ENCODE assay signal across 9 mouse cellular contexts in the genomic region with DNA sequence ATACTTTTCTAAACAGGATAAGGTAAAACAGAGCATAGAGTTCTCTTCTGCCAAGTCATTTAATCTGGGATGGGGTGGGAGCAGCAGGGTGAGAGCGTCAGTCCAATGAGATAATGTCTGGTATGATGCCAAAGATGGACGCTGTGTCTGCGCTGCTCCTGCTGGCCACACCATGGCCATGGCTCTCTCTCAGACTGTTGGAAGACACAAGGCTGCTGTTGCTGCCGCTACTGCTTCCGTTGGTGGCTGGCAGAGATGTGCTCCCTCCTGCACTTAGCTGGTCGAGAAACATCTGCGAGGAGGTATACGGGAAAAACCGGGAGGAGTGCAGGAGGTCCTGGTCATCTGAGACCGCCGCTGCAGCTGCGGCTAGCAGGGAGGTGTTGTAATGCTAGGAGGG. TPM values are rescaled to one million over a fixed set of nuclear protein-coding genes. Genes with fewer than 3 reads are reported as not detected.
DNase-seq lines count a peak whose midpoint lies in the region; ATAC-seq and TF ChIP-seq lines count a peak whose summit lies in the region.
"Had no signal": no experiment of that assay in that cellular context is flagged by ENCODE, and none has a peak within 500 bp of the region (broad histone marks: within the 10 kb centered on the region; RNA-seq: fewer than 3 reads in every experiment).

No protein-coding gene starts in this region.

- ATAC-seq in kidney, postnatal 0 days (replicated peaks; ENCODE audit: low FRiP score, low read depth) = 0 out of 2 replicates have a peak, but pooled peaks have one; percentile 7
- ATAC-seq in forebrain, embryonic 13.5 days = no peak
- no peak for ATAC-seq in intestine, embryonic 15.5 days

- H3K36me3 ChIP-seq in kidney, postnatal 0 days (ENCODE audit: insufficient read depth, low read length) = peaks cover 34% of the 10 kb centered on the region
- H3K36me3 ChIP-seq in forebrain, embryonic 13.5 days (ENCODE audit: poor library complexity, severe bottlenecking) = peaks cover 56% of the 10 kb centered on the region
- peaks cover 18% of the 10 kb centered on the region for H3K36me3 ChIP-seq in intestine, embryonic 15.5 days

- 0 out of 2 replicates have a peak, but pooled peaks have one; percentile 6 for TF ChIP-seq CTCF in kidney, postnatal 0 days (IDR thresholded peaks at IDR 0.05; ENCODE audit: low read depth)
- no peak for TF ChIP-seq CTCF in cerebellum, adult 2 months (IDR thresholded peaks at IDR 0.05; ENCODE audit: borderline replicate concordance, insufficient read depth, low read depth, low read length)

- no peak overlapping the region for H3K27ac ChIP-seq in kidney, postnatal 0 days
- H3K27ac ChIP-seq in cerebellum, adult 2 months (ENCODE audit: insufficient read depth, low read length) = no peak overlapping the region
- H3K27ac ChIP-seq in forebrain, embryonic 13.5 days = no peak overlapping the region
- no peak overlapping the region for H3K27ac ChIP-seq in intestine, embryonic 15.5 days
- H3K27ac ChIP-seq: limb, embryonic 13.5 days had no signal

- H3K9me3 ChIP-seq in kidney, postnatal 0 days (replicated peaks; ENCODE audit: low read length) = no peaks in the 10 kb centered on the region
- no peaks in the 10 kb centered on the region for H3K9me3 ChIP-seq in forebrain, embryonic 13.5 days (replicated peaks)
- no peaks in the 10 kb centered on the region for H3K9me3 ChIP-seq in intestine, embryonic 15.5 days
- H3K9me3 ChIP-seq: limb, embryonic 13.5 days had no signal

- no peak for TF ChIP-seq POLR2A in cerebellum, adult 2 months (IDR thresholded peaks at IDR 0.05; ENCODE audit: borderline replicate concordance, insufficient read depth, low read length)

- no peaks in the 10 kb centered on the region for H3K4me1 ChIP-seq in kidney, postnatal 0 days (replicated peaks; ENCODE audit: insufficient read depth, low read length)
- no peaks in the 10 kb centered on the region; the same call in 1 of the 2 replicates for H3K4me1 ChIP-seq in cerebellum, adult 2 months (ENCODE audit: control insufficient read depth, insufficient read depth, low read length)
- no peaks in the 10 kb centered on the region for H3K4me1 ChIP-seq in forebrain, embryonic 13.5 days
- H3K4me1 ChIP-seq in intestine, embryonic 15.5 days (replicated peaks) = no peaks in the 10 kb centered on the region

- DNase-seq in kidney, postnatal 0 days (ENCODE audit: low spot score) = peak; percentile 63
- DNase-seq in kidney, adult 11 months = no peak
- peak; percentile 35 to 62 for DNase-seq in cerebellum, adult 2 months
- DNase-seq in heart, adult 9 months (ENCODE audit: low spot score in 2 of 2) = peak; percentile 75 to 77
- DNase-seq in lung, postnatal 10 days = peak; percentile 81
- no peak for DNase-seq in right cerebral cortex, postnatal 14 days

- no peak overlapping the region for H3K4me3 ChIP-seq in kidney, postnatal 0 days (replicated peaks; ENCODE audit: low read depth, low read length)
- H3K4me3 ChIP-seq in cerebellum, adult 2 months (replicated peaks; ENCODE audit: insufficient read depth, low read depth, low read length) = no peak overlapping the region
- no peak overlapping the region for H3K4me3 ChIP-seq in forebrain, embryonic 13.5 days
- no peak overlapping the region for H3K4me3 ChIP-seq in intestine, embryonic 15.5 days (replicated peaks)
- H3K4me3 ChIP-seq: limb, embryonic 13.5 days had no signal

- H3K27me3 ChIP-seq in kidney, postnatal 0 days (ENCODE audit: insufficient read depth, low read length) = no peaks in the 10 kb centered on the region
- H3K27me3 ChIP-seq in cerebellum, adult 2 months (ENCODE audit: control insufficient read depth, insufficient read depth, low read length) = no peaks in the 10 kb centered on the region
- no peaks in the 10 kb centered on the region for H3K27me3 ChIP-seq in forebrain, embryonic 13.5 days
- H3K27me3 ChIP-seq in intestine, embryonic 15.5 days (replicated peaks) = no peaks in the 10 kb centered on the region
- H3K27me3 ChIP-seq: limb, embryonic 13.5 days had no signal

- H3K9ac ChIP-seq in kidney, postnatal 0 days (ENCODE audit: low read depth, low read length) = no peak overlapping the region
- no peak overlapping the region for H3K9ac ChIP-seq in forebrain, embryonic 13.5 days
- no peak overlapping the region for H3K9ac ChIP-seq in intestine, embryonic 15.5 days
- H3K9ac ChIP-seq: limb, embryonic 13.5 days had no signal

- 50% methylated on average over 12 of the region's 12 CpGs for WGBS in kidney, postnatal 0 days
- 40% methylated on average over 12 of the region's 12 CpGs for WGBS in cerebellum, adult 2 months
- WGBS in forebrain, embryonic 13.5 days = 87% methylated on average over 12 of the region's 12 CpGs
- 72% methylated on average over 12 of the region's 12 CpGs for WGBS in intestine, embryonic 15.5 days

- H3K4me2 ChIP-seq in kidney, postnatal 0 days (ENCODE audit: low read length) = no peak overlapping the region
- H3K4me2 ChIP-seq in forebrain, embryonic 13.5 days = no peak overlapping the region
- H3K4me2 ChIP-seq in intestine, embryonic 15.5 days (replicated peaks) = no peak overlapping the region
- H3K4me2 ChIP-seq: limb, embryonic 13.5 days had no signal

RNA-seq across cellular contexts. Expression of a gene that starts 24.0 kb away (rescaled TPM):
- polyA plus RNA-seq in kidney, postnatal 0 days (2015; fragmentation: Nextera tagmentation; extraction: Ambion mirVana) = 301 and 303 TPM in 2 replicates
- polyA plus RNA-seq in cerebellum, adult 2 months (2012; rRNA removed) = 5.5 and 9.2 TPM in 2 replicates
- polyA plus RNA-seq in forebrain, embryonic 13.5 days (2015; fragmentation: Nextera tagmentation; extraction: Ambion mirVana) = 6.5 and 8.6 TPM in 2 replicates
- 193 and 202 TPM in 2 replicates for polyA plus RNA-seq in intestine, embryonic 15.5 days (2015; fragmentation: Nextera tagmentation; extraction: Ambion mirVana)

RNA-seq across cellular contexts. Expression of a gene that starts 43.3 kb away (rescaled TPM):
- 26.8 and 26.9 TPM in 2 replicates for polyA plus RNA-seq in kidney, postnatal 0 days (2015; fragmentation: Nextera tagmentation; extraction: Ambion mirVana)
- polyA plus RNA-seq in cerebellum, adult 2 months (2012; rRNA removed) = 17.6 and 22.1 TPM in 2 replicates
- 6.9 and 8.0 TPM in 2 replicates for polyA plus RNA-seq in forebrain, embryonic 13.5 days (2015; fragmentation: Nextera tagmentation; extraction: Ambion mirVana)
- polyA plus RNA-seq in intestine, embryonic 15.5 days (2015; fragmentation: Nextera tagmentation; extraction: Ambion mirVana) = 29.6 and 30.6 TPM in 2 replicates

Comparison
In these comparisons a context has a peak if more than half of its experiments do, and no peak if none do; other contexts are left out.
1. DNase-seq: peak in kidney, postnatal 0 days (single experiment), cerebellum, adult 2 months (2 of 2), heart, adult 9 months (2 of 2) and lung, postnatal 10 days (single experiment); none in kidney, adult 11 months (single experiment) and right cerebral cortex, postnatal 14 days (single experiment).
2. RNA of a gene that starts 24.0 kb away (polyA plus RNA-seq): 301 to 303 TPM in kidney, postnatal 0 days and 193 to 202 TPM in intestine, embryonic 15.5 days; 6.5 to 8.6 TPM in forebrain, embryonic 13.5 days and 5.5 to 9.2 TPM in cerebellum, adult 2 months; every median in the first group is over 10 times any median in the second.